Mouse (Mus musculus) spleen, adult 18-20 months (tissue): Measurements from ENCODE around the gene Ssbp2.

Experiments used
- DNase-seq, 2 experiments: peaks; one replicate each; pipeline ENCODE4 v3.0.0; 2022; ENCODE audit warnings: mixed read lengths in 2 of 2

Gene Ssbp2

DNA sequence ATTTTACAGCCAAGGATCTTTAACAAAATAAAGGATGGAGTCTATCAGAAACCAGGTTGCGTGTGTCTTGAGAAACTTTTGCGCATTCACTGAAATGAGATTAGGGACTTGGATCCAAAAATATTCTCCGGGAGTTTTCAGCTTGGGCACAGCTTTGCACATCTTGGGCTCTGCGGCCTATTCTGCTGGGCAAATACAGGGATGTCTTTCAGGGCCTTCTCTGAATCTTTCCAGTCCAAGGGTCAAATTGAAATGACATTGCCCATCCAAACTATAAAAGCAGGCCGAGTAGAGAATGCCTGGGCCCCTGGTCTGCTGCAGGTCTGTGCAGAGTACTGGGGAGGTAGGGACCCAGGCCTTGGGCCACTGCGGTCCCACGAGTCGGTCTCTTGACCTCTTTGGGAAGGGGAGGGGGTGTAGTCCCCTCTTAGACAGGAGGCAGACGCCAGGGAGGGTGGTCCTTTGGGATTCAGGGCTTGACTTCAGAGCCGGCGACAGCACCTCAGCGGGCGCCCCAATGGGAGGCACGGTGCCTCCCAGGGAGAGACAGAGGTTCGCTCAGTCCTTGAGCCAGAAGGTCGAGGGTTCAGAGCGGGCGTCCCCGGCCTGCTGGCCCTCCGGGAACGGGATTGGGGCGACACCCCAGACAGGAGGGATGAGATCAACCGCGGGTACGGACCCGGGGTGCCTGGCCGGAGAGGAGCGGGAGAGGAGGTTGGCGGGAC is at the start of gene Ssbp2:
Ssbp2 (plus strand) TSS at position 388 of the 725 bp plus-strand sequence.
- no peak for DNase-seq

GRCm38 (mm10) chr13:91413752-91414503 is 46.2 kb upstream of the Ssbp2 start:
- no peak for DNase-seq

DNA sequence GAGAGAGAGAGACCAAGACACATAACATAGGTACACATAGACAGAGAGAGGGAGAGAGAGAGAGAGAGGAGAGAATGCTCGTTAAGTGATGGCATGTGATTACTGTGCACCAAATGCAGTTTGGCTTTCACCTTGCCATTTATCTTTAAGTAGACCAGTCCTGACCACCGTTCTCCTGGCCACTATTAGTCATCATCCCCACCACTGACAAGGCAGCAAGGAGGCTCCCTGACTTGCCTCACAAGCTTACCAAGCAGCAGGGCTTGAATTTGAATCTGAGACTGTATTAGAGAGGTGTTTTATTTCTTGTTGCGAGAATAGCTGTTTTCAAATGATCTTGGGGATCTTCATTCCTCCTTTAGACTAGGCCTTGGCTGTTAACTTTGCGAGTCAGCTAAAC is 44.2 kb upstream of the Ssbp2 start:
- no peak for DNase-seq

DNA sequence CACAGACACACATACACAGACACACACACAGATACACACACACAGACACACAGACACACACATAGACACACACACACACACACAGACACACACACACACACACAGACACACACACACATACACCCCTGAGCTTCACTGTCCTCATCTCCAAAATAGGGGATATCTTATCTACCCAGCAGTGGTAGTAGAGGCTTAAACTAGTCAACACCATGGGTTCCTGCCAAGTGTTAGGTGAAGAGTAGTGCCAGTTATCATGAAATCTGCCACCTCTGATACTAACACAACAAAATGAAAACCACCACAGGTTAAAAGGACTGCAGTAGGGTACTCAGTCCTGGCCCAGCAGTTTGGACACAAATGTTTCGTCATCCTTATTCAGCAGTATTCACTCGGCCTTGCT is 43.4 kb upstream of the Ssbp2 start:
- DNase-seq: no peak

- DNase-seq: peak in 1 of 2 experiments; percentile 10
These were observed 38.6 kb upstream of the Ssbp2 start for GRCm38 (mm10) chr13:91421387-91421949.

GRCm38 (mm10) chr13:91430867-91431266 is 29.2 kb upstream of the Ssbp2 start:
- no peak for DNase-seq

- no peak for DNase-seq
These were observed 28.4 kb upstream of the Ssbp2 start for GRCm38 (mm10) chr13:91431392-91432355.

- DNase-seq: no peak
These were observed 27.1 kb upstream of the Ssbp2 start for GRCm38 (mm10) chr13:91433021-91433420.

DNA sequence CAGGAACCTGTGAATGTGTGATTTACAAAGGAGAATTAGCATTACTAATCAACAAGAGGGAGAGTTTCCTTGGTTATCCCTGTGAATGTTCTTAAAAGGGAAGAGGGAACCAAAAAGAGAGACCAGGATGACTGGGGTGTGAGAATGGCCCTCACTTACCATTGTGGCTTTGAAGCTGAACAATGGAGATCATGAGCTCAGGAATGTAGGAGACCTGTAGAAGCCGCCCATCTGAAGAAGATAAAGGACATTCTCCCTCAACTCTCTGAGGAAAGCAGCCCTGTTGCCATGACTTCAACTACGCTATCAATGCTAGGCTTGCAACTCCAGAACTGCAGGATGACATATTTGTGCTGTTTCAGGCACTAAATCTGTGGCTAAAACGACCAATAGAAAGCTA is 22.2 kb upstream of the Ssbp2 start:
- DNase-seq: no peak

DNA sequence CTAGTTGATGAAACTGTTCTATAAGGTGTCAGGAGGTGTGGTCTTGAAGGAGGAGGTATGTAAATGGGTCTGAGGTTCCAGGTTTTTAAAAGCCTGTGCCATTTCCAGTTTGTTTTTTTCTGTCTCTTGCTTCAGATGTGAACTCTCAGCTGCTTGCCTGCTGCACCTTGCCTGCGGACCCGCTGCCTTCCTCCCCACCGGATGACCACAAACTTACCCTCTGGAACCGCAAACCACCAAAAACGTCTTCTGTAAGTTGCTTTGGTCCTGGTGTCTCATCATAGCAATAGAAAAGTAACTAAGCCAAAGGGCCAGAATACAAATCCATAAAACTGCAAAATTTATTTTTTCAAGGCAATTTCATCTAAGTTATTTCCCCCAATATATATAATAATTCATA is 18.6 kb upstream of the Ssbp2 start:
- no peak for DNase-seq

DNA sequence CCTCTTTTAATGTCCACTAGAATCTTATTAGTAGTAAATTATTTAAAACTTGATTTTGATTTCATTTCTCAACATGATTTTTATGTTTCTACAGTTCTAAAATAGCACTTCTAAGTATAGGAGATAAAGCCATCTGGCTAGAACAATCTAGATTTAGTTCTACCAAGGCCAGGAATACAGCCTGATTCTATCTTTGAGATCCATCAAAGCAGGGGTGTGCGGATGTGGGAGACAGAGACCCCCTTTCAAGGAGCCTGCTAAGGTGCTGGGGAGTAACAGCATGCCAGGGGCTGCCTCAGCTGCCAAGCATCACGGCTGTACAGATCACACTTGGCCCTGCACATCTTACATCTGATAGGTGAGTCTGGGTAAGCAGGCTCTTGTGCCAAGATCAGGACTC is 13.4 kb upstream of the Ssbp2 start:
- no peak for DNase-seq

GRCm38 (mm10) chr13:91448936-91449335 is 11.1 kb upstream of the Ssbp2 start:
- DNase-seq: no peak

GRCm38 (mm10) chr13:91451405-91452166 is 8.5 kb upstream of the Ssbp2 start:
- DNase-seq: no peak

GRCm38 (mm10) chr13:91452269-91452668 is 7.8 kb upstream of the Ssbp2 start:
- DNase-seq: no peak

DNA sequence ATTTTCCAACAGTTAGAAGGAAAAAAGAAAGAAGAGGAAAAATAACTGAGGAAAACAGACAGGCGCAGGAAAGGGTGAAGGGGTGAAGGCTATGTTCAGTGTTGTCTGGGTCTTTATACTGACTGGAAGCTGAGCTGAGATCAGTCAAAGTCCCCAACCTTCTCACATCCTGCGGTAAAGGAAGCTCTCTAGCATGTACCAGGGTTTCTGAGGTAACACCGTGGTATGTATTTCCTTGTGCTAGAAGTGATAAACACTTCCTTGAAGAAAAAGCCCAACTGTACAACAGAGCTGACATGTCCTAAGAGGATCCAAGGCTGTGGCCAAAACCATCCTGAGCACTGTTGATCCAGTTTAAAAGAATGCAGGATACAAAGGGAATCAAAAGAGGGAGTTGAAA is 6.8 kb upstream of the Ssbp2 start:
- no peak for DNase-seq

DNA sequence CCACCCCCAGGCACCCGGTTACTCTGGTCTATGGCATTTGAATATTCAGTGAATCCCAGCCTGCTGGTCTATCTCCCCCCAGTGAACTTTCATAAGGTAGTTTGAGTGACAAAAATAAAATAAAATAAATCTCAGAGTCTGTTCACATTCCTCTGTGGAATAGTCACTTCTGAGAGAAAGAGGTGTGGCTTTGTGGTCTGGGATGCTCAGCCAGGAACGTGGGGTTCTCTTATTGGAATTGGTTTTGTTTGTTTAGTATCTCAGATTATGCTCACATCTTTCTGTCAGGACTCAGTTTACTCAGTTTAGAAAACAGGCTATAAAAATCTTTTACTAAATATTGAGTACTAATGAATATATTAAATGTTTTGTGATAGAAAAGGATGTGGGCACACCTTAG is 4.0 kb upstream of the Ssbp2 start:
- no peak for DNase-seq

- DNase-seq: no peak
These were observed 3.3 kb upstream of the Ssbp2 start for GRCm38 (mm10) chr13:91456735-91457134.

GRCm38 (mm10) chr13:91457974-91458373 is 2.1 kb upstream of the Ssbp2 start:
- no peak for DNase-seq

DNA sequence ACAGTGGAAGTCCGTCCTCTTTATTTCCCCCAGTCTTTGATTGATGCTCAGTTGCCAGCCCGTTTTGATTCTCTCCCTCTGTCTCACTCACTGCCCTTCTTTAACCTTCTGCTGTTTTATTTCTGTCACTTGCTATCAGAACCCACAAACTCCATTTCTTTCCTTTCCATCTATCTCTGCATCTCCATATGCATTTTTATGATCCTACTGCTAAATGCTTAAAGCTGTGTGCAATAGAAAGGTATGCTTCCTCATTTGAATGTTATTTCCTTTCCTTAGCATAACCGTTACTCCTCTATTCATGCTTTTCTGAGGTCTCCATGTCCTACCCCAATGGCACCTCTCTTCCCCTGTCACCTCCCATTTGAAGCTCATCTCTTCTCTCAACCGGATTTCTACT is 594 bp upstream of the Ssbp2 start:
- DNase-seq: no peak

DNA sequence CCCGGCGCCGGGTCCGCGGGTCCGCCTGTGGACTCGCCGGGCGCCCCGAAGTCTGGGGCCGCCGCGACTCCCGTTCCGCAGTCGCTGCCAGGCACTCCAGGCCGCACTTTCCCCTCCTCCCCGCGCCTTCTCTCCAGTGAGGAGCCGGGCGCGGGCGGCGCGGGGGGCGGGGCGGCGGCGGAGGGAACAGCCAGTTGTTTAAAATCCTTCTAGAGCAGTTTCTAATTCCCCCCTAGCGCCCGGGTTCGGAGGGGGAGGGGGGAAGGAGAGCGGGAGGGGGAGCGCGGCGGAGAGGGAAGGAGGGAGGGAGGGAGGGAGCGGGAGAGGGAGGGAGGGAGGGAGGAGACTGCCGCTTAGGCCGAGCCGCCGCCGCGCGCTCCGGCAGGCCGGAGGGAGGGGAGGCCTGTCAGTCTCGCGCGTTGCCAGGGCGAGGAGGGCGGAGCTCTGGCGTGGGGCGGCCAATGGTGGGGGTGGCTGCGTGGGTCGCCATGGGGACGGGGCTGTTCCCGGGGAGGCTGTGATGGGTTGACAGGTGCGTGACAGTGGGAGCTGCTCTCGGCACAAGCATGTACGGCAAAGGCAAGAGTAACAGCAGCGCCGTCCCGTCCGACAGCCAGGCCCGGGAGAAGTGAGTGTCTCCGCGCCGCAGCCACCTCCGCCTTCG is 670 bp downstream of the Ssbp2 start:
- DNase-seq: peak; percentile 94 to 95

DNA sequence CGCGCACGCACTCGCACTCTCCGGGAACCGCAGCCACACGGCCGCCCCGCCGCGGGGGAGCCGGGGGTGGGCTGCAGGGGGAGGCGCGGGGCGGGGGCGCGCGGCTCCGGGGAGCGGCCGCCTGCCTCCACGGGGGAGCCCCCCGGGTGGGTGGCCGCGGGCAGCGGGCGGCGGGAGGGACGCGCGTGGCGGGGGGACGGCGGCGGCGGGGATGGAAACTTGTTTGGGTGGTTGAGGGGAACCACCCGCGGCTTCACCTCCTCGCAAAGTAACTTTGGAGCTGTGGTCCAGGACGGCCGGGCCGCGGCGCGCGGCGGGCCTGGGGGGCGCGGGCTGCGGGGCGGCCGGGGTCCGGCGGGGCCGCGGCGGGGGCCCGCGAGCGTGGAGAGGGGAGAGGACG is 1.2 kb downstream of the Ssbp2 start:
- DNase-seq: no peak
